Mouse (Mus musculus): Measurements from ENCODE around the gene Drd4. TPM values are rescaled to one million over a fixed set of nuclear protein-coding genes. Genes with fewer than 3 reads are reported as not detected.
"Not testable (repeated sequence)": the region's sequence is repeated elsewhere in the genome, so short reads cannot be mapped to it uniquely, and the experiment has no call there.

The Drd4 gene
- polyA plus RNA-seq (2015; fragmentation: Nextera tagmentation; extraction: Ambion mirVana), result not detected in 2 replicates

DNA sequence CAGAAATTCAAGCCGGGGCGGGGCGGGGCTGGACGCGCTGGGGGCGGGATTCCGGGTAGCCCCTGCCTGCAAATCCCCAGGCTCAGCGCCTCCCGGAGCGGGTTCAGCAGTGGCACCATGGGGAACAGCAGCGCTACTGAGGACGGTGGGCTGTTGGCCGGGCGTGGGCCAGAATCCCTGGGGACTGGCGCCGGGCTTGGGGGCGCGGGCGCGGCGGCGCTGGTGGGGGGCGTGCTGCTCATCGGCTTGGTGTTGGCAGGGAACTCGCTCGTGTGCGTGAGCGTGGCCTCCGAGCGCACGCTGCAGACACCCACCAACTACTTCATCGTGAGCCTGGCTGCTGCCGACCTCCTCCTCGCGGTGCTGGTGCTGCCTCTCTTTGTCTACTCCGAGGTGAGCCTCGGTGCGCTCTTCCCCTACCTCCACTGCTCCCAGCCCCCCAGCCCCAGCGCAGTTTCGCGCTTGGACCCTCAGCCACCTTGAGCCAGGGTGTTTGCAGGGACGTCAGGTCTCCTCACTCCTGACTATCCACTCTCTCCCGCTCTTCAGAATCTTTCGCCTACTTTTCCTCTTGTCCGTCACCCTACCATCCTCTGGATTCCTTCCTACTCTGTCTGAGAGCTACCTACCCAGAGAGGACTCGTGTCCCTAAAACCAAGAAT lies at the start of gene Drd4:
TSS of gene Drd4 (plus strand) at position 86 of the 662 bp plus-strand sequence.
- H3K4me3 ChIP-seq (replicated peaks), result peak within 1 kb of the TSS; percentile 32
- peaks cover 89% of the 10 kb centered on the region for H3K27me3 ChIP-seq
- H3K4me1 ChIP-seq (replicated peaks), result peaks cover 16% of the 10 kb centered on the region
- H3K36me3 ChIP-seq (replicated peaks), result 0 out of 2 replicates have a peak, but pooled peaks cover under 1% of the 10 kb centered on the region
- no peak for ATAC-seq (ENCODE audit: insufficient read depth)
- WGBS (ENCODE audit: insufficient replicate concordance), result 3% methylated on average over 46 of the region's 46 CpGs
- peak within 1 kb of the TSS; percentile 55 for H3K4me2 ChIP-seq
- no peaks in the 10 kb centered on the region for H3K9me3 ChIP-seq (replicated peaks)
- H3K9ac ChIP-seq, result no peak within 1 kb of the TSS
- H3K27ac ChIP-seq (replicated peaks), result no peak within 1 kb of the TSS

GRCm38 (mm10) chr7:141250486-141250885 lies 41.3 kb upstream of the Drd4 start:
- not testable (repeated sequence) for H3K4me2 ChIP-seq; H3K27me3 ChIP-seq; H3K9ac ChIP-seq; ATAC-seq (ENCODE audit: insufficient read depth); H3K27ac ChIP-seq (replicated peaks); H3K4me1 ChIP-seq (replicated peaks); H3K4me3 ChIP-seq (replicated peaks); H3K9me3 ChIP-seq (replicated peaks)
- H3K36me3 ChIP-seq (replicated peaks), result peaks cover 98% of the 10 kb centered on the region
- WGBS (ENCODE audit: insufficient replicate concordance), result 81% methylated on average over 4 of the region's 4 CpGs

- Histone ChIP-seq H3K4me1 (replicated peaks) (no peaks in the 10 kb centered on the region), H3K4me2 (no peak overlapping the region), H3K27ac (replicated peaks) (no peak overlapping the region), H3K27me3 (no peaks in the 10 kb centered on the region), H3K4me3 (replicated peaks) (no peak overlapping the region), H3K9me3 (replicated peaks) (no peaks in the 10 kb centered on the region), H3K36me3 (replicated peaks) (peaks cover 97% of the 10 kb centered on the region), H3K9ac (no peak overlapping the region)
- ATAC-seq (ENCODE audit: insufficient read depth), result no peak
- 76% methylated on average over 10 of the region's 10 CpGs for WGBS (ENCODE audit: insufficient replicate concordance)
Observed at GRCm38 (mm10) chr7:141256159-141256558, 35.6 kb upstream of the Drd4 start.

- 83% methylated on average over 3 of the region's 3 CpGs for WGBS (ENCODE audit: insufficient replicate concordance)
- no peak overlapping the region for H3K9ac ChIP-seq
- peaks cover 82% of the 10 kb centered on the region for H3K36me3 ChIP-seq (replicated peaks)
- H3K4me3 ChIP-seq (replicated peaks), result no peak overlapping the region
- ATAC-seq (ENCODE audit: insufficient read depth), result no peak
- peaks cover 17% of the 10 kb centered on the region for H3K4me1 ChIP-seq (replicated peaks)
- no peak overlapping the region for H3K27ac ChIP-seq (replicated peaks)
- no peaks in the 10 kb centered on the region for H3K27me3 ChIP-seq
- no peak overlapping the region for H3K4me2 ChIP-seq
- H3K9me3 ChIP-seq (replicated peaks), result no peaks in the 10 kb centered on the region
Observed at GRCm38 (mm10) chr7:141261480-141261879, 30.3 kb upstream of the Drd4 start.

GRCm38 (mm10) chr7:141263640-141264039 lies 28.2 kb upstream of the Drd4 start:
- Histone ChIP-seq H3K27me3 (peaks cover under 1% of the 10 kb centered on the region; the same call in 1 of the 2 replicates), H3K27ac (replicated peaks) (no peak overlapping the region), H3K4me3 (replicated peaks) (no peak overlapping the region), H3K4me1 (replicated peaks) (peaks cover 20% of the 10 kb centered on the region), H3K9me3 (replicated peaks) (no peaks in the 10 kb centered on the region), H3K9ac (no peak overlapping the region), H3K36me3 (replicated peaks) (peaks cover 61% of the 10 kb centered on the region), H3K4me2 (no peak overlapping the region)
- 91% methylated on average over 13 of the region's 13 CpGs for WGBS (ENCODE audit: insufficient replicate concordance)
- ATAC-seq (ENCODE audit: insufficient read depth), result no peak

DNA sequence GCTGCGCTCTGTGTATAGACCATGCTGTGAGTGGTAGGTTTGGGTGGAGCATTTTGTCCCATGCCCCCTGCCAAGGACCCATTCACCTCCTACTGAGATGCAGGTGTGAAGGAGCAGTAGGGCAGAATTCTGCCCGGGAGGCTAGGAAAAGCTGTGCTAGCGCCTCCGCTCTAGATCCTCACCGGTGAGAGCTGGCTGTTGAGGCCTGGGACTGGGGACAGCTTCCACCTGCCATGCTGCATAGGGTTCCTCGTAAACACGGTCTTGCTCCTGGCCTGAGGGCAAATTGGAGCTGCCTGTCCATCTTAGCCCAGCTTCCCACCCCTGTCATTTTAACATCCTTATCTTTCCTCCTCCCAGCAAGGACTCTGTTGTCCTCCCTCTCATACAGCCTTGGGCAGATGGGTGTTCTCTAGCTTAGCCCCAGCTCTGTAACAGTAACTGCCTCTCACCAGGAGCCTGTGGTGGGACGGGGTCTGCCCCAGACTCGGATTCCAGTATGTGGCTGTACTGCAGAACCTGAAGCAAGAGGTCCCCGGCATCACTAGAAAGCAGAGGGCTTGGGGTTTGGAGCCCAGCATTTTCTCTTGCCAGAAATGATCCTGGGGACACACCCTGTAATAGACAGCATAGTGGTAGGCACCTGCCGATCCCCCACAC lies 27.6 kb upstream of the Drd4 start:
- Histone ChIP-seq H3K27me3 (peaks cover 6% of the 10 kb centered on the region), H3K27ac (replicated peaks) (no peak overlapping the region), H3K9me3 (replicated peaks) (no peaks in the 10 kb centered on the region), H3K9ac (no peak overlapping the region), H3K4me1 (replicated peaks) (peaks cover 22% of the 10 kb centered on the region), H3K36me3 (replicated peaks) (peaks cover 55% of the 10 kb centered on the region), H3K4me2 (peak overlapping the region; percentile 79), H3K4me3 (replicated peaks) (0 out of 2 replicates have a peak overlapping the region, but pooled peaks have one; percentile 71)
- 78% methylated on average over 11 of the region's 11 CpGs for WGBS (ENCODE audit: insufficient replicate concordance)
- ATAC-seq (ENCODE audit: insufficient read depth), result no peak

DNA sequence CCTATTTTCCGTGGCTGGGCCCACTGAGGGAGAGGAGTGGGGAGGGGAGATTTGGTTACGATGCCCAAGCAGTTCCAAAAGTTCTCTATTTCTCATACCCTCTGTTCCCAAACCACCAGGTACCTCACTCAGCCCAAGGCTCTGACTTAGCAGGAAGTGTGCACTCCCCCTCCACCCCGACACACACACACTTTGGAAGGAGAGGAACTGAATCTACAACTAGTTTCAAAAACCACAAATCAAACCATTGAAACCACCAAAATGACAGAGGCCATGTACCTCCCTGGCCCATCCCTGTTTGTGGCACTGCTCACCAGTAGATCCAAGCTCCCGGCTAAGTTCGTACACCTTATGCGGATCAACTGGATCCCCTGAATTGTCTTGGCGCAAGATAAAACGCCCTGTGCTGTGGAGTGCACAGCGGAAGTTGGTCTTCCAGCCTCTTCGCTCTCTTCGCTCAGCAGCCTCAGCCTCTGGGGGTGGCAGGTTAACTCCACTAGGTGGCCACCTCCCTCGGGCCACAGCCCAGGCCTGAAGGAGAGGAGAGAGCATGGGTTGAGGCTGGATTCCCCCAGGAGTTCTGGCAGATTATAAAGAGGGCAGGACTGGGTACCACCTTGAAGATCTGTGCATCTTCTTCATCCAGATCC lies 26.9 kb upstream of the Drd4 start:
- H3K9me3 ChIP-seq (replicated peaks), result no peaks in the 10 kb centered on the region
- H3K27me3 ChIP-seq, result peaks cover 13% of the 10 kb centered on the region
- peaks cover 26% of the 10 kb centered on the region for H3K4me1 ChIP-seq (replicated peaks)
- 14% methylated on average over 12 of the region's 12 CpGs for WGBS (ENCODE audit: insufficient replicate concordance)
- H3K36me3 ChIP-seq (replicated peaks), result peaks cover 48% of the 10 kb centered on the region
- H3K4me2 ChIP-seq, result peak overlapping the region; percentile 79
- H3K4me3 ChIP-seq (replicated peaks), result peak overlapping the region; percentile 71
- ATAC-seq (ENCODE audit: insufficient read depth), result peak; percentile 30; the same call in 1 of the 2 replicates
- 0 out of 2 replicates have a peak overlapping the region, but pooled peaks have one; percentile 56 for H3K27ac ChIP-seq (replicated peaks)
- 0 out of 2 replicates have a peak overlapping the region, but pooled peaks have one; percentile 68 for H3K9ac ChIP-seq

- peak overlapping the region; percentile 39; the same call in 1 of the 2 replicates for H3K27ac ChIP-seq (replicated peaks)
- no peaks in the 10 kb centered on the region for H3K9me3 ChIP-seq (replicated peaks)
- H3K9ac ChIP-seq, result peak overlapping the region; percentile 68
- 41% methylated on average over 11 of the region's 11 CpGs for WGBS (ENCODE audit: insufficient replicate concordance)
- no peak for ATAC-seq (ENCODE audit: insufficient read depth)
- peak overlapping the region; percentile 79 for H3K4me2 ChIP-seq
- peaks cover 43% of the 10 kb centered on the region for H3K36me3 ChIP-seq (replicated peaks)
- H3K27me3 ChIP-seq, result peaks cover 17% of the 10 kb centered on the region
- H3K4me1 ChIP-seq (replicated peaks), result peaks cover 26% of the 10 kb centered on the region
- peak overlapping the region; percentile 71 for H3K4me3 ChIP-seq (replicated peaks)
Observed at GRCm38 (mm10) chr7:141265411-141265738, 26.4 kb upstream of the Drd4 start.

- Histone ChIP-seq H3K4me3 (replicated peaks) (peak within 1 kb of the TSS; percentile 71), H3K4me1 (replicated peaks) (peaks cover 26% of the 10 kb centered on the region), H3K4me2 (peak within 1 kb of the TSS; percentile 79), H3K9ac (peak within 1 kb of the TSS; percentile 68), H3K27ac (replicated peaks) (peak within 1 kb of the TSS; percentile 39), H3K9me3 (replicated peaks) (no peaks in the 10 kb centered on the region), H3K36me3 (replicated peaks) (peaks cover 38% of the 10 kb centered on the region), H3K27me3 (peaks cover 17% of the 10 kb centered on the region)
- ATAC-seq (ENCODE audit: insufficient read depth), result peak; percentile 80
- WGBS (ENCODE audit: insufficient replicate concordance), result 2% methylated on average over 25 of the region's 25 CpGs
Observed at GRCm38 (mm10) chr7:141265739-141266561, 25.9 kb upstream of the Drd4 start, which contains the start of gene Irf7. Irf7 (minus strand) TSS chr7:141266481.

GRCm38 (mm10) chr7:141268466-141269272 lies 23.1 kb upstream of the Drd4 start:
- H3K4me2 ChIP-seq, result peak overlapping the region; percentile 58
- 25% methylated on average over 24 of the region's 24 CpGs for WGBS (ENCODE audit: insufficient replicate concordance)
- peaks cover 26% of the 10 kb centered on the region for H3K4me1 ChIP-seq (replicated peaks)
- H3K9ac ChIP-seq, result no peak overlapping the region
- H3K4me3 ChIP-seq (replicated peaks), result peak overlapping the region; percentile 24
- no peak for ATAC-seq (ENCODE audit: insufficient read depth)
- peaks cover 10% of the 10 kb centered on the region for H3K36me3 ChIP-seq (replicated peaks)
- H3K27me3 ChIP-seq, result peaks cover 37% of the 10 kb centered on the region
- no peaks in the 10 kb centered on the region for H3K9me3 ChIP-seq (replicated peaks)
- peak overlapping the region; percentile 61 for H3K27ac ChIP-seq (replicated peaks)

Measured in liver, embryonic 15.5 days (tissue).